Mouse (Mus musculus): ENCODE measurements at regions not wholly inside any gene's neighbourhood (a gene's known extent, or its start where the extent isn't known, plus 50 kb on each side); places are given as distances from the start of the nearest gene placed in this dataset.
"Not testable (repeated sequence)": the region's sequence is repeated elsewhere in the genome, so short reads cannot be mapped to it uniquely, and the experiment has no call there.

DNA sequence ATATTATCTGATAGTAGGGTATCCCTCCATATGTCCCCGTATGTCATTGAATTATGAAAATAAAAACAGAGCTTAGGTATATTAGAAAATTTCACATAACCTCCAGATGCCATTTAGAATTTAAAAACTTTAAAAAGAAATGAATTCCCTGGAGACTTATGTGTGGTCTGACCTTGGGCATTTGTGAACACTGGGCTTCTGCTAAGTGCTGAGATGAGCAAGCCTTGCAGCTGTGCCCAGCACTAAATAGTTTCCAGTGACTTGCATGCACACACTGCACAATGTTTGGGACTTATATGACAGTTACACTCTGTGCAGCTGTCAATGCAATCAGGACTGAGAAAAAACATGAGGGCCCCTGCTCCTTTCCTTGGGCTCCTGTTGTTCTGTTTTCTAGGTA lies 628.5 kb upstream of the Tacstd2 start:
- TF ChIP-seq GATA1 (IDR thresholded peaks at IDR 0.05; ENCODE audit: borderline replicate concordance, low read length); FLI1 (IDR thresholded peaks at IDR 0.05; ENCODE audit: low read length): not testable (repeated sequence)
